Mouse (Mus musculus) cerebellum, adult 2 months (tissue): ENCODE data around the gene Gatd1.

Experiments used
- CTCF ChIP-seq: fragments of 200-500 bp; IDR thresholded peaks from 2 replicates; pipeline ENCODE4 v1.5.1; 2011; ENCODE audit warnings: low read depth, mild to moderate bottlenecking, control low read depth, low read length, moderate library complexity, borderline replicate concordance; ENCODE audit not compliant: insufficient read depth
- POLR2A ChIP-seq: fragments of 200-500 bp; IDR thresholded peaks from 2 replicates; pipeline ENCODE4 v1.6.1; 2011; ENCODE audit warnings: low read length, control low read depth, borderline replicate concordance; ENCODE audit not compliant: insufficient read depth

DNA sequence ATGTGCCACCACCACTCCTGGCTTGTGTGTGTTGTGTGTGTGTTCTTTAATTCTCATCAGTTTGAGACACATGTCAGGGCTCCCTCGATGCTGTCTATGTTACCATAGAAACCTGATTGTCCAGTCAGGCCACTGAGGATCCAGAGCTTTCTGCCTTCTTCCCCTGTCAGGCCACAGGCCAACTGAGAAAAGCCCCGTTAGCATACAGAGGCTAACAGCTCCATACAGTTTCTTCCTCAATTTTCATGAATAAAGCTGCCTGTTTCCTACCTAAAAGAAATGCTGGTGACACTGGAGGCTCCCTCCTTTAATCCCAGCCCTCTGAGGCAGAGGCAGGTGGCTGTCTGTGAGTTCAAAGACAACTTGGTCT, 22.6 kb upstream of the Gatd1 start:
- TF ChIP-seq CTCF (no peak), POLR2A (no peak)
